Mouse (Mus musculus): ENCODE data around the gene St6gal2.

- no peak for TF ChIP-seq POLR2A (IDR thresholded peaks at IDR 0.05; ENCODE audit: borderline replicate concordance, extremely low read depth, low read depth, low read length)
- no peak for TF ChIP-seq CTCF (IDR thresholded peaks at IDR 0.05; ENCODE audit: insufficient read depth, low read length)
Observed at GRCm38 (mm10) chr17:55416519-55416918, 28.7 kb upstream of the St6gal2 start.

All from lung, adult 2 months (tissue).